Mouse (Mus musculus): Measurements from ENCODE around the gene Slc28a3. TPM values are rescaled to one million over a fixed set of nuclear protein-coding genes. Genes with fewer than 3 reads are reported as not detected.

Slc28a3 gene
- total RNA-seq, 2 experiments from 2014 or later = not detected

DNA sequence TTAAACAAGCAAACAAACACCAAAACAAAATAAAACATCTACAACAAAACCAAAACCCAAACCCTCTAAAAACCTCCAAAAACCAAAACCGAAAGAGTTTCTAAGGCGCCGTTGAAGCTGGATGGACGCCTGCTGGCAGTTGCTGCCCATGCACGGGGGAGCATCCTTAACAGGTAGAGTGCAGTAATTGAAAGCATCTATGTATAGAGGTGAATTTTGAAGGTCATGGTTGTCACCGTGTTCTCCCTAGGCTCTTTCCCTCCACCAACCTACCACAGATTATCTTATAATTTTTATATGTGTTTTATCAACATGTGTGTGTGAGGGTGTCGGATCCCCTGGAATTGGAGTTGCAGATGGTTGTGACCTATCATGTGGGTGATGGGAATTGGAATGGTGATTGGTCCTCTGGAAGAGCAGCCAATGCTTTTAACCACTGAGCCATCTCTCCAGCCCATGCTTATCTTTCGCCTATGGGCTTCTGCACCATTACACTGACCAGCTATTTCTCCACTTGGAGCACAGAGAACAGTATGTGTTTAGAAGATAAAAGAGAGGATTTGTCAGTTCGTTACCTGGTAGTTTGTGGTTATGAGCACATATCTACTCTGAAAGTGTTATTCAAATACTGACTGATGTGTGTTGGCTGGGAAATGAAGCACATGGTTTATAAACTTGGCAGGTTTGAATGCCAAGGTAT, 89.2 kb downstream of the Slc28a3 start:
- no peak for DNase-seq

DNA sequence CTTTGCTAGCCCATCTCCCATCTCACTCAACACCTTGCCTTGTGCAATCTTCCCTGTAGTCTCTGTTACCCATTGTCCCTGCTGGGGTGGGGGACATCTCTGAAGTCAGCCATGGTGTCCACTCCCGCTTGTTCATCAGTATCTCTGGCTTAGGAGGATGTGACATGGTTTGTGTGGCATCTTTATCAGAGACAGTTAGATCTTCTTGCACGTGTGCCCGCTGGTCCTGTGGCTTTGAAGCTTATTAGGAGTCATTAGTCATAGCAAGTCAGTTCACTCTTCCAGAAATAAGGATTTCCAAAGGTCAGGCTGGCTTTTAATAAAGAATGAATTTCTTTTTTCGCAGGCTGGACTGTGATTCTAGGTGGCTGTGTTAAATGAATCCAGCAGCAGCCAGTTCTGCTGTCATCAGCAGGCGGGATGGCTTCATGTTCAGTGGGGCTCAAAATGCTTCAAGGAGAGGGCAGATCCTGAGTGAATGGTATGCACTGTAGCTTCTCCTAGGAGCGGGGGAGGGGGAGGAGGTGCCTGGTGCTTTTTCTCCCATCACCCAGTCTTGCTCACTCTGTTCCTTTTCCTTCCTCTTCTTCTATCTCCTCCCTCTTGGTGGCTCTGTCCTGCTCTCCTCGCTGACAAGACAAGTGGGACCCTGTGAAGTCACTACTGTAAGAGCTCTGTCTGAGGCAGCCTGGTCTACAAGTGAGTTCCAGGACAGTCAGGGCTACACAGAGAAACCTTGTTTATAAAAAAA, 89.9 kb downstream of the Slc28a3 start:
- no peak for DNase-seq

DNA sequence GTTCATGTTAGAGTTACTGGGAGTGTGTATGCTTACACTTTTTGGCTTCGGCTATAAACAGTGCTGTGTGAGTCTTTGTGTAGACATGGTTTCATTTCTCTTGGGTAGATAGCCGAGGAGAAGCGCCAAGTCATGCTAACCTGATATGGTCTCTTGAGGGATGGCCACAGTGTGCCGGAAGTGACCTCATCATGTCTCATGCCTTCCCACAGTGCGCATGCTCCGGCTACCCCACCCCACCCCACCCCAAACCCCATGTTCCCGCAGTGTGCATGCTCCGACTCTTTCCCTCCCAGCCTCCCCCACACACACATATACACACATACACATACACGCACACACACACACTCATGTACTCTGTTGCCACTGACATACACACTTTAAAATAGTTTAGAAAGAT, 90.6 kb downstream of the Slc28a3 start:
- DNase-seq = no peak

DNA sequence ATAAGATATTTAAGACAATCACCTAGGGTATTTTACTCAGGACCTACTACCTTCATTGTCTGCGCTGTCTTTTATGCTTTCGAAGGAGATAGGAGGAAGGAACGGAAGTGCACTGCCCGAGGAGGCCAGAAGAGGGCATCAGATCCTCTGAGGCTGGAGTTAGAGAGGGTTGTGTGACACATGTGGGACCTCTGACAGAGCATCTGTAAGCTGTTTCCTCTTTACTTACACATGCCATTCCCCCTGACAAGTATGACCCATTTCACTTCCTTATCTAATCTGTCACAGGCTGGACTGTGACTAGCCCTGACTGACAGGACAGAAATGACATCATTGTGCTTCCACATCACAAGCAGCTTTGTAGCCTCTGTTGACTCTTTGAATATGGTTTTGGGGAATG, 94.4 kb downstream of the Slc28a3 start:
- DNase-seq = no peak

DNA sequence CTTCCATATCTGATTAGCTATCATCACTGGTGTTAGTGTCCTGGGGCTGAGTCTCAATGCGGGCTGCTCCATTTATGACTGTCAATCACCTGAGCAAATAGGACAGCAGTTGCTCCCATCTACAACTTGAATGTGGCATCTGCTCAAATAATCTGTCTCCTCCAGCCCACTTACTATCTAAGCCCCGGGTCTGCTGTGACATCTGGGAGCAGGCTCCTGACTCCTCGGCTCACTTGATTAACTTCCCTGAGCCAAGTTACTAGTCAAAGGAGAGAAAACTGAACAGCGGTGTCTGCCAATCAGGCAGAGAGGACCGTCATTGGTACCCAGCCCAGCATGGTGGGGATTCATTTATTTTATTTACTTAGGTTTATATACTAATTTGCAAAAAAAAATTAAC, 95.0 kb downstream of the Slc28a3 start:
- no peak for DNase-seq

DNA sequence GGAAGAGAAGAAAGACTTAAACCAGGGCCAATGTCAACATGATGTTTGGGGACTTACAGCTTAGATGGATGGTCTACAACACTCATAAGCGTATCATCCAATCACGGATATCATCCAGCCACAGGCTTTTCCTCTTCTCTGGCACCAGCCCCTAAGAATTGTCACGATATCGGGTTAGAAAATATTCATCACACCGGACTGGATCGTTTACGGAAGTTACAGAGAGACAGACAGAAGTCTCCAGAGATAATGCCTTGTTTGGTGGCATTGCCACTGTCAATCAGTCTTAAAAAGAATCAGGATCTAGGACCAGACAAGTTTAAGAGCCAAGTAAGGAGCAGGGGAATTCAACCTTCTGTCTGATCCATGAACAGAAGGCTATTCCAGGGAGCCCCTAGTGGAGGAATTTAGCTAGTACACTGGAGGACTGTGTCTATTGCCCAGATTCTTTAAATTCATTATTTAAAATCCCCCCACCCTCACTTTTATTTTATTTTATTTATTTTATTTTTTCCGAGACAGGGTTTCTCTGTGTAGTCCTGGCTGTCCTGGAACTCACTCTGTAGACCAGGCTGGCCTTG, 96.4 kb downstream of the Slc28a3 start:
- DNase-seq = no peak

DNA sequence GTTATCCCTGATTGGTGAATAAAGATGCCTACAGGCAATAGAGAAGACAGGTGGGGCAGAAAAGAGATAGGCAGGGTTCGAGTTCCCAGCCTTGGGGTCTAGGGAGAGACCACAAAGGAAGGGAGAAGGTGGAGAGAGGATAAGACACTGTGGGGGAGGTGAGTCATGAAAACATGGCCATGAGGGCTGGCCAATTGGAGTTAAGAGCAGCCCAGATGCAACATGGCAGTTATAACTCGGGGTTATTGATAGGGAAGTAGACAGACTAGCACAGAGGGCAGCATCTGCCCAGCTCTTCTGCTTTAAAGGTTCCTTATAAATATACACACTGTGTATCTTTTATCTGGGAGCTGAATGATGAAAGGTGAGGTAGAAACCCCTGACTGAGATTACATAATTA, 98.8 kb downstream of the Slc28a3 start:
- no peak for DNase-seq

DNA sequence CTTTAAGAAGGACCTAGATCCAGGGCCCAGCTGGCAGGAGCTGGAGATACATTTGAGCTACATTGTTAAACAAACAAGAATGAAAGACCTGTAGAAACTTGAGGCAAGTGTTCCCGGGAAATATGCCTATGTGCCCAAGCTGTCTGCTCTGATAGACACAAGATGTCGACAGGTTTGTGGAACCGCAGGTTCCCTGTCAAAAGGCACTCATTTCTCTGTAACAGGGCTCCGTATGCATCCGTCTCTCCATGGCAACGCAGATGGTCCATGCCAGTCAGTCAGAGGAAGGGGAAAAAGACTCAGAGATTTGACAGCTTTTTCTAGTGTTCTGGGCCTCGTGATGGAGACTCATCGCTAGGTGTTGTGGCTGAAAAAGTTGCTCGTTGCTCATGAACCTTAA, 99.4 kb downstream of the Slc28a3 start:
- no peak for DNase-seq

DNA sequence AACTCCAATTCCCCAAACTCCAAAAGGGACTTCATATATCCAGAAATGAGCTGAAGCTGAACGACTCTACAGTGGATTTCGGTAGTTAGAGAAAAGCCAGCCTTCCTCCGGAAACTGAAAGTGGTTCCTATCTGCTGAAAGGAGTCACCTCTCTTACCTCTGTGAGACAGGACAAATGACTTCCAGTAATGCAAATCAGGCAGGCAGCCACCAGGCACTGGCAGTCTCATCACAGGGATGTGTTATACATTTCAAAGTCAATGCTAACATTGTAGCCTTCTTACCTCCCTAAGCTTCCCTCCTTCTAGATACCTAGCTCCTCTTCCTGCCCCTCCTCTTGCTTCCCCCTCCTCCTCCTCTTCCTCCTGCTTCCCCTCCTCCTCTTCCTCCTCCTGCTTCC, 101.4 kb downstream of the Slc28a3 start:
- no peak for DNase-seq

DNA sequence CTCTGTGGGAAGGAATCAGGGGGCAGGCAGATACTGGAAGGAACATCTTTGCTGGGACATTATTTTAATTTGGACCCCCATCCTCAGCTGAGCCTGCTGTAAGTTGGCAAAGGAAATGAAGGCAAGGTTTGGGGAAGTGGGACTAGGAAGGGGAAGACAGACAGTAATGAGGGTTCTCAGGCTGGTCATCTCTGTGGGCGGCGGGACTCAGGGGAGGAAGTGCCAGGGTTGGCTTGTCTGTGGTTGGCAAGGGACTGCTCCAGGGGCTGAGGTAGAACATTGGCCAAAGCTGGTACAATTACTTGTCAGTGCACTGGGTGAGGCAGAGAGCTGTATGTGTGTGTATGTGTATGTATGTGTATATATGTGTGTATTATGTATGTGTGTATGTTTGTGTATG, 107.1 kb downstream of the Slc28a3 start:
- DNase-seq = no peak

DNA sequence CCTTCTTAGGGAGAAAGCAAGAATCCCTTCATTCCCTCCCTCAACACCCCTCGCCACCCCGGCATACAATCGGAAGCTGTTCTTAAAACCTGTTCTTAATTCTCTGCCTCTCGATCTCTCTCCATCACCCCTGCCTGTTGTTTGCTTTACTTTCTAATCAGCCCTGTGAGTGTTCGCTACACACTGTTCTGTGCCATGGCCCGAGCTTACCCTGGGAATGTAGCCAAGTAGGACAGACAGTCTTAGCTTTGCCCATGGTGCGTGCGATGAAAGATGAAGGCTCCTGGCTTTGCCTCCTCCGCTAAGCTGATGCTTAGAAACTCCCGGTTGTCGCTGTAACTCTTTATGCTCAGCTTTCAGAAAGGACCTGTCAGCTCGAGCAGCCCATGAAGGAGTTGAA, 112.9 kb downstream of the Slc28a3 start:
- DNase-seq = no peak

Other genes with a start within 250 kb of the Slc28a3 start
- 10 to 100 TPM; 11.5 to 11.9 TPM for gene 2210016F16Rik, start 225.7 kb downstream of the Slc28a3 start, total RNA-seq (2021)
- gene Rmi1, start 208.6 kb downstream of the Slc28a3 start, total RNA-seq (2021) = 1 to 10 TPM; 6.5 to 7.8 TPM
- 100 to 1,000 TPM; 504 to 564 TPM for gene Hnrnpk, start 207.5 kb downstream of the Slc28a3 start, total RNA-seq (2021)
- gene Ntrk2, start 195.7 kb upstream of the Slc28a3 start, total RNA-seq (2021) = 10 to 100 TPM; 13.0 to 15.1 TPM

All from gastrocnemius, postnatal 10 days (tissue).